Mouse (Mus musculus) liver, embryonic 15.5 days (tissue): Measurements from ENCODE around the gene Psmc1. TPM values are rescaled to one million over a fixed set of nuclear protein-coding genes. Genes with fewer than 3 reads are reported as not detected.

Experiments used
- polyA plus RNA-seq: library from polyadenylated mRNA; unstranded; fragments of >200 nt; fragmentation: Nextera tagmentation; extraction: Ambion mirVana; gene quantifications from 2 replicates; pipeline ENCODE4 v1.2.1, GENCODE M21; 2015

Psmc1 gene
- polyA plus RNA-seq, 1 experiment from 2014 or later: 131 TPM

Other genes starting within 250 kb of the Psmc1 start
- gene Efcab11, start 225.7 kb upstream of the Psmc1 start, polyA plus RNA-seq: 4.4 and 5.4 TPM in 2 replicates
- 22.8 and 23.3 TPM in 2 replicates for gene Tdp1, start 225.6 kb upstream of the Psmc1 start, polyA plus RNA-seq
- 0.79 and 1.0 TPM in 2 replicates for gene Kcnk13, start 145.7 kb upstream of the Psmc1 start, polyA plus RNA-seq
- gene Nrde2, start 49.5 kb downstream of the Psmc1 start, polyA plus RNA-seq: 4.1 and 4.8 TPM in 2 replicates
- 390 and 490 TPM in 2 replicates for gene Calm1, start 89.3 kb downstream of the Psmc1 start, polyA plus RNA-seq